Mouse (Mus musculus) frontal cortex, postnatal 14 days (tissue): ENCODE data around the gene Slc12a6.

ENCODE experiments used
- DNase-seq, 2 experiments: peaks; one replicate each; pipeline ENCODE4 v3.0.0; 2022; ENCODE audit warnings: low spot score in 2 of 2

Gene Slc12a6

DNA sequence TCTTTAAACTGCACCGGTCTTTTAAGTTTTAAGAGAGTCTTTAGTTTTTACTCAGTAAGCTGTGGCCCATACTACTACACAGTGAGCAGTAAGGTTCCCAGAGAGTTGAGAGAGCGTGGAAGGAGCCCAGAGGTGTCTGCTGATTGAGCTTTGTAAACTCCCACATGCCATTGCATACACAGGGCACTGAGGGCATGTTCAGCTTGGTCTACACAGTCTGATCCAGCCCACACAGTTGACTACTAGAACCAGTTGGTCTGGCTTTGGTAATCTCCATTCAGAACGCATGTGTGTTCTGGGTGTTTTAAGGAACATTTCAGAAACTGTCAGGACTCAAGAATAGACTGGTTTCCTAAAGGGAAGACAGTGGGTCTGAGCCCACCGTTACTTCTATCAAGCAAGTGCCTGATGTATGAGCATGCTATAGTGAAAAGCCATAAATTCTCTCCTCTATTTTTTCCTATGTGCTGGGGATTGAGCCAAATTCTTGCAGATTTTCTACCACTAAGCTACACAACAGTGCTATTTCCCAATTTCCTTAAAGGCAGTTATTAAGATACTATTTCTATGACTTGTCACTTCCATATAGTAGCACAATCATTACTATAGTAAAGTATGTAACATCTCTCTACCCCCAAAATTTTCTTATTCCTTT is 125.8 kb downstream of the Slc12a6 start:
- no peak for DNase-seq

GRCm38 (mm10) chr2:112392689-112393088 is 127.1 kb downstream of the Slc12a6 start:
- no peak for DNase-seq

- DNase-seq: no peak
Measured at GRCm38 (mm10) chr2:112393958-112394357, 128.3 kb downstream of the Slc12a6 start.

DNA sequence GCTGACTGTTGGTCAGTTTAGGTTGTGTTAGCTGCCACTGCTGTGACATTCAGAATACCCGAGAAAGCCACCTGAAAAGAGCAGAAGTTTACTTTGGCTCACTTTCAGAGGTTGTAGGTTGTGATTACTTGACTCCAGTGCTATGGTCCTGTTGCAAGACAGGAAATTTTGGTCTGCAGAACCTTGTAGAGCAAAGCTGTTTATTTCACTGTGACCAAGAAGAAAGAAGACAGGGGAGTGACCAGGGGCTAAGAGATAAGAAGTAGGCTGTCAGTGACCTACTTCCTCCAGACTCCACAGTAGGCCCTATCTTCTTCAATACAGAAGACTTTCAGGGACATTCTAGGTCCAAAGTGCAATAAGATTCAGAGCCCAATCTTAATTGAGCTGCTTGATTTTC is 131.0 kb downstream of the Slc12a6 start:
- no peak for DNase-seq

DNA sequence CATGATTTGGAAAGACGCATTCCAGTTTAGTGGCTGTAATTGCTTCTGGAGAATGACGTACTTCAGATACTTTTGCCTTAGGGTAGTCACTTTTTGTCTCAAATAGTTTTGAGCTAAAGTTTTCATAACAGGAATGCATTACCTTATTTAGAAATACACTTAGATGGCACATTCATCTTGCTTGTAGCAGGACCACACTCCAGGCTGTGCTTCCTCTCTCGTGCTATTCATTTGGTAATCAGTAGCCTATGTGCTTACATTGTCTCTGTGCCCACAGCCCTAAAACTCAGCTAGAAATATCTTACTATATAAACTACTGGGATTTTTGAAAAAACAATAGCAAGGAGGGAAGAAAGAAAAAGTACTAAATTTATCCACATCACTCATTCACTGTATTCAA is 141.4 kb downstream of the Slc12a6 start:
- DNase-seq: no peak
